In the genomic region with DNA sequence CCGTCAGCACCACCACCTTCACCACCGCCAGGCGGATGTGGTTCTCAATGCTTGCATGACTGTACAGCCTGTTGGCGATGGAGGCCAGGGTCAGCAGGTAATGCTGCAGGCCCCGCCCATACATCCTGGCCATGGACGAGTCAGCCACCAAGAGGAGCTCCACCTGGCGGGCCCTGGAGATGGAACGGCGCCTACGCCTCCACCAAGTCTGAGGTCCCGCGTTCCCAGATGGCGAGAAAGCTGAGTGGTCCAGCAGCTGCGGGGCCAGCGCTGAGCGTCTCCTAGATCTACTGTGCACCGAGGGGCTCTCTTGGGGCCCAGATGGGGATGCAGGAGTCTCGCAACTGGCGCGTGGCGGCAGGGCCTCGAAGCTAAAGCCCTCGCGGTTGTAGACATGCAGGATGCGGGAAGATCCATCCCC, we compare ENCODE assay signal across 8 mouse cellular contexts. TPM values are rescaled to one million over a fixed set of nuclear protein-coding genes. Genes with fewer than 3 reads are reported as not detected.
A peak's percentile ranks its signal among the peaks of the same experiment; 100 is the strongest.
DNase-seq lines count a peak whose midpoint lies in the region; ATAC-seq lines count a peak whose summit lies in the region.

No protein-coding gene starts in this region.

- peak; percentile 9 to 26 for DNase-seq in cerebellum, adult 18-20 months
- DNase-seq in cerebellum, adult 9-11 months: no peak
- DNase-seq in embryo, embryonic 10 days (ENCODE audit: low spot score): peak; percentile 49
- peak; percentile 26 to 46 for DNase-seq in heart, adult 9 months (ENCODE audit: low spot score in 2 of 2)
- peak; percentile 14 for DNase-seq in kidney, adult 9 months
- DNase-seq in lung, adult 18-20 months: peak; percentile 70 to 72
- DNase-seq in ovary, postnatal 14 days (ENCODE audit: low spot score): peak; percentile 25

- no peak for ATAC-seq in activated CD4-positive, CD25-positive, alpha-beta regulatory T cell, adult 4 months

RNA-seq across cellular contexts. Expression of gene Adamts5, which starts 2.3 kb away (rescaled TPM):
- under 1 TPM in 1 of 2 experiments, not detected in 1; 0.12 TPM for polyA plus RNA-seq in activated CD4-positive, CD25-positive, alpha-beta regulatory T cell, adult 4 months (2017; shearing (Covaris generic))
